Mouse (Mus musculus) erythroblast, embryonic 14.5 days (primary cell): ENCODE data around the gene Eef1b2.

Experiments
- GATA1 ChIP-seq: IDR thresholded peaks from 2 replicates; pipeline ENCODE4 v1.6.1; 2012; ENCODE audit warnings: low read length, inconsistent platforms, mixed read lengths
- TAL1 ChIP-seq: IDR thresholded peaks from 3 replicates; pipeline ENCODE4 v1.6.1; 2012; ENCODE audit warnings: low read length, inconsistent platforms, mixed read lengths

- TF ChIP-seq TAL1: no peak
- no peak for TF ChIP-seq GATA1
Observed at GRCm38 (mm10) chr1:63204660-63205394, 28.2 kb downstream of the Eef1b2 start.
